Mouse (Mus musculus): ENCODE measurements around the gene Gabpb2.

- TF ChIP-seq POLR2A (IDR thresholded peaks at IDR 0.05; ENCODE audit: control insufficient read depth in 1 of 2, insufficient read depth in 1 of 2, low read depth in 1 of 2, low read length in 2 of 2, poor library complexity in 1 of 2) (no peak), CTCF (IDR thresholded peaks at IDR 0.05 in 2 of 3, conservative IDR thresholded peaks at IDR 0.05 in 1 of 3; ENCODE audit: control insufficient read depth in 1 of 3, insufficient read depth in 1 of 3, low read depth in 2 of 3, low read length in 3 of 3, poor library complexity in 1 of 3, severe bottlenecking in 1 of 3) (no peak), ETS1 (IDR thresholded peaks at IDR 0.05; ENCODE audit: low read depth, low read length) (no peak), MYB (IDR thresholded peaks at IDR 0.05; ENCODE audit: low read depth, low read length) (no peak), CHD1 (IDR thresholded peaks at IDR 0.05; ENCODE audit: low read depth, low read length) (no peak), GATA1 (IDR thresholded peaks at IDR 0.05; ENCODE audit: low read depth, low read length) (no peak), MAFK (IDR thresholded peaks at IDR 0.05; ENCODE audit: borderline replicate concordance, low read depth, low read length) (no peak), ZC3H11A (IDR thresholded peaks at IDR 0.05; ENCODE audit: low read depth, low read length) (no peak), CHD2 (IDR thresholded peaks at IDR 0.05; ENCODE audit: low read length) (no peak)
Observed at GRCm38 (mm10) chr3:95177583-95177982, 40.1 kb downstream of the Gabpb2 start.
